Mouse (Mus musculus) embryo, embryonic 11.5 days (tissue): ENCODE measurements at regions not wholly inside any gene's neighbourhood (a gene's known extent, or its start where the extent isn't known, plus 50 kb on each side); places are given as distances from the start of the nearest gene placed in this dataset.
A peak's percentile ranks its signal among the peaks of the same experiment; 100 is the strongest.

Experiments used
- DNase-seq: peaks from one replicate; pipeline ENCODE4 v3.0.0-alpha.2; 2012; ENCODE audit warnings: low read depth, low spot score

GRCm38 (mm10) chr7:130036235-130036634 lies 444.6 kb downstream of the Wdr11 start:
- DNase-seq: no peak

GRCm38 (mm10) chr7:130036845-130037572 lies 445.3 kb downstream of the Wdr11 start:
- no peak for DNase-seq

- DNase-seq: no peak
Measured at GRCm38 (mm10) chr7:130037573-130037925, 445.9 kb downstream of the Wdr11 start.

- no peak for DNase-seq
Measured at GRCm38 (mm10) chr7:130040596-130040995, 448.9 kb downstream of the Wdr11 start.

GRCm38 (mm10) chr7:130041402-130041965 lies 449.8 kb downstream of the Wdr11 start:
- DNase-seq: no peak

- DNase-seq: no peak
Measured at GRCm38 (mm10) chr7:130042296-130042910, 450.7 kb downstream of the Wdr11 start.

GRCm38 (mm10) chr7:130043397-130044234 lies 452.0 kb downstream of the Wdr11 start:
- no peak for DNase-seq

- no peak for DNase-seq
Measured at GRCm38 (mm10) chr7:130044235-130044553, 452.5 kb downstream of the Wdr11 start.

GRCm38 (mm10) chr7:130044581-130044980 lies 452.9 kb downstream of the Wdr11 start:
- no peak for DNase-seq

GRCm38 (mm10) chr7:130046086-130046485 lies 454.4 kb downstream of the Wdr11 start:
- no peak for DNase-seq

GRCm38 (mm10) chr7:130047293-130048034 lies 455.8 kb downstream of the Wdr11 start:
- no peak for DNase-seq

- no peak for DNase-seq
Measured at GRCm38 (mm10) chr7:130048106-130048772, 456.6 kb downstream of the Wdr11 start.

- no peak for DNase-seq
Measured at GRCm38 (mm10) chr7:130049461-130049860, 457.8 kb downstream of the Wdr11 start.

GRCm38 (mm10) chr7:130050120-130050519 lies 458.5 kb downstream of the Wdr11 start:
- no peak for DNase-seq

GRCm38 (mm10) chr7:130052376-130052775 lies 460.7 kb downstream of the Wdr11 start:
- DNase-seq: no peak

- DNase-seq: no peak
Measured at GRCm38 (mm10) chr7:130057708-130058107, 462.5 kb downstream of the Ate1 start.

GRCm38 (mm10) chr7:130058267-130058666 lies 461.9 kb downstream of the Ate1 start:
- no peak for DNase-seq

GRCm38 (mm10) chr7:130059684-130060607 lies 460.2 kb downstream of the Ate1 start:
- DNase-seq: no peak

GRCm38 (mm10) chr7:130064500-130064899 lies 455.7 kb downstream of the Ate1 start:
- DNase-seq: peak; percentile 26

GRCm38 (mm10) chr7:130068316-130068715 lies 451.9 kb downstream of the Ate1 start:
- DNase-seq: no peak
